Mouse (Mus musculus) ES-E14 (cell line): ENCODE results near the gene Rom1. TPM values are rescaled to one million over a fixed set of nuclear protein-coding genes. Genes with fewer than 3 reads are reported as not detected.

Experiments
- DNase-seq: peaks from one replicate; pipeline ENCODE4 v3.0.0-alpha.2; 2013; ENCODE audit warnings: low read depth, low spot score
- H3K27ac ChIP-seq: 2 replicates; pipeline ENCODE4 v1.5.1; 2012; ENCODE audit warnings: low read depth, mild to moderate bottlenecking, low read length, moderate library complexity, mixed read lengths; ENCODE audit not compliant: poor library complexity, insufficient read depth, severe bottlenecking
- H3K36me3 ChIP-seq: 2 replicates; pipeline ENCODE4 v1.6.1; 2012; ENCODE audit warnings: mild to moderate bottlenecking, low read length, moderate library complexity, mixed read lengths; ENCODE audit not compliant: control insufficient read depth, poor library complexity, insufficient read depth, severe bottlenecking
- H3K4me1 ChIP-seq, 2 experiments: fragments of 150-350 bp in 1 of 2; sonication (generic) in 1 of 2; 2 replicates each; pipeline ENCODE4 v1.6.1; 2012; ENCODE audit warnings: low read length in 2 of 2, mild to moderate bottlenecking in 1 of 2, mixed read lengths in 1 of 2; ENCODE audit not compliant: control insufficient read depth in 2 of 2, insufficient read depth in 2 of 2, poor library complexity in 1 of 2
- H3K4me3 ChIP-seq, 2 experiments: fragments of 150-350 bp in 1 of 2; sonication (generic) in 1 of 2; 2 replicates each; pipeline ENCODE4 v1.5.1; 2012; ENCODE audit warnings: low read length in 2 of 2, low read depth in 1 of 2, mild to moderate bottlenecking in 1 of 2, mixed read lengths in 1 of 2; ENCODE audit not compliant: insufficient read depth in 1 of 2, poor library complexity in 1 of 2, severe bottlenecking in 1 of 2
- H3K9ac ChIP-seq: 2 replicates; pipeline ENCODE4 v1.6.1; 2012; ENCODE audit warnings: low read depth, mild to moderate bottlenecking, low read length, mixed read lengths; ENCODE audit not compliant: poor library complexity, insufficient read depth, severe bottlenecking
- H3K9me3 ChIP-seq: fragments of 150-350 bp; sonication (generic); 2 replicates; pipeline ENCODE4 v1.6.1; 2012; ENCODE audit warnings: low read depth, mild to moderate bottlenecking, low read length; ENCODE audit not compliant: control insufficient read depth, insufficient read depth
- CHD2 ChIP-seq: IDR thresholded peaks from 2 replicates; pipeline ENCODE4 v1.6.1; 2014; ENCODE audit warnings: mild to moderate bottlenecking, low read depth, low read length, inconsistent platforms
- HCFC1 ChIP-seq: IDR thresholded peaks from 2 replicates; pipeline ENCODE4 v1.6.1; 2012; ENCODE audit warnings: low read length, inconsistent platforms, borderline replicate concordance; ENCODE audit not compliant: insufficient read depth
- MAFK ChIP-seq: IDR thresholded peaks from 2 replicates; pipeline ENCODE4 v1.6.1; 2014; ENCODE audit warnings: mild to moderate bottlenecking, low read depth, low read length, inconsistent platforms; ENCODE audit not compliant: insufficient read depth
- ZC3H11A ChIP-seq: IDR thresholded peaks from 2 replicates; pipeline ENCODE4 v1.6.1; 2012; ENCODE audit warnings: low read depth, mild to moderate bottlenecking, inconsistent platforms, low read length, borderline replicate concordance
- ZNF384 ChIP-seq: IDR thresholded peaks from 2 replicates; pipeline ENCODE4 v1.6.1; 2012; ENCODE audit warnings: low read depth, low read length, inconsistent platforms
- in situ Hi-C, 2 experiments: fragments of 600-800 bp; cut with MboI; formaldehyde crosslinking; loops; one replicate each; pipeline ENCODE4 v1.15.1; 2025; ENCODE audit warnings: low sequenced_read_pairs in 2 of 2, inconsistent platforms in 1 of 2; ENCODE audit not compliant: unreplicated experiment in 2 of 2
- total RNA-seq: library from RNA; depleted of rRNA; stranded (reverse); fragments of 300-350 nt; gene quantifications from 2 replicates; pipeline ENCODE4 v1.2.3, GENCODE M21; 2012

Gene Rom1
- total RNA-seq, 1 experiment: 4.0 TPM

DNA sequence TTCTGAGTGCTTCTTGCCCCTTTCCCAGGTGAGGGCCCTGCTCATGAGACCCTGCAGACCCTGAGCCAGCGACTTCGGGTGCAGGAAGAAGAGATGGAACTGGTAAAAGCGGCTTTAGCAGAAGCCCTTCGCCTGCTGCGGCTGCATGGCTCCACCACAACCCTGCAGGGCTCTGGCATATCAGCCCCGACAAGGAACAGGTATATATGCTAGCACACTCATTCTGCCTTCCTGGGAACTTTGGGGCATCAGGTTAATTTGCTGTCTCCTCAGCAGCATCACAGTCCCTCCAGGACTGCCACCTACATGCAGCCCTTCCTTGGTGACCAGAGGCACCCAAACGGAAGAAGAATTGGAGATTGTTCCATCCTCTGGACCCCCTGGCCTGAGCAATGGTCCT is 1.6 kb upstream of the Rom1 start:
- no peak for DNase-seq
- Histone ChIP-seq H3K36me3 (peaks cover 2% of the 10 kb centered on the region; the same call in 1 of the 2 replicates), H3K4me3 (no peak overlapping the region), H3K27ac (no peak overlapping the region), H3K9me3 (no peaks in the 10 kb centered on the region), H3K9ac (no peak overlapping the region), H3K4me1 (peaks cover 0 to 8% of the 10 kb centered on the region in 2 experiments; a peak in 1 of 4 replicates)
- TF ChIP-seq CHD2 (no peak), ZC3H11A (no peak), HCFC1 (no peak), MAFK (no peak), ZNF384 (no peak)
- in situ Hi-C loops: no loop called here

DNA sequence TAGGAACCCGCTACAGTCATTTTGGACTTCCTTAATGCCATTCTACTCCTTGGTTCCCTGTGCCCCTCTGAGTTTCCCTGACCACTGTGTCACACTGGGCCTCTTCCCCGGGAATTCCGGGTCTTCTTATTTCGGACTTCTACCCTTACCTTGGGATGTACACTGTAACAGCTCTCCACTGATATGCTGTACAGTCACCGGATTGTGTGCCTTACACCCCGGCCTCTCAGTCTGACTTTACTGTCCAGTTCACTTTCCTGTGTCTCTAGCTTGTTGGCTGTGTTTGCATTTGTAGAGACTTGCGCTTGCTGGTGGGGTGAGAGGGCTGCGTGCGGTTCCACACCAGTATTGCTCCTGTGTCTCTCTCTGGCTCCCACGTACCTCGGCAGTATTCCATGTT is 961 bp upstream of the Rom1 start:
- H3K9me3 ChIP-seq: no peaks in the 10 kb centered on the region
- peak overlapping the region; percentile 83 to 85 for H3K4me3 ChIP-seq
- H3K36me3 ChIP-seq: peaks cover 2% of the 10 kb centered on the region; the same call in 1 of the 2 replicates
- H3K27ac ChIP-seq: no peak overlapping the region
- TF ChIP-seq MAFK: no peak
- TF ChIP-seq ZC3H11A: no peak
- TF ChIP-seq ZNF384: no peak
- no peak for TF ChIP-seq CHD2
- TF ChIP-seq HCFC1: no peak
- H3K9ac ChIP-seq: peak overlapping the region; percentile 80; the same call in 1 of the 2 replicates
- no peak for DNase-seq
- in situ Hi-C loops: no loop called here
- H3K4me1 ChIP-seq: peaks cover 0 to 8% of the 10 kb centered on the region in 2 experiments; a peak in 1 of 4 replicates

DNA sequence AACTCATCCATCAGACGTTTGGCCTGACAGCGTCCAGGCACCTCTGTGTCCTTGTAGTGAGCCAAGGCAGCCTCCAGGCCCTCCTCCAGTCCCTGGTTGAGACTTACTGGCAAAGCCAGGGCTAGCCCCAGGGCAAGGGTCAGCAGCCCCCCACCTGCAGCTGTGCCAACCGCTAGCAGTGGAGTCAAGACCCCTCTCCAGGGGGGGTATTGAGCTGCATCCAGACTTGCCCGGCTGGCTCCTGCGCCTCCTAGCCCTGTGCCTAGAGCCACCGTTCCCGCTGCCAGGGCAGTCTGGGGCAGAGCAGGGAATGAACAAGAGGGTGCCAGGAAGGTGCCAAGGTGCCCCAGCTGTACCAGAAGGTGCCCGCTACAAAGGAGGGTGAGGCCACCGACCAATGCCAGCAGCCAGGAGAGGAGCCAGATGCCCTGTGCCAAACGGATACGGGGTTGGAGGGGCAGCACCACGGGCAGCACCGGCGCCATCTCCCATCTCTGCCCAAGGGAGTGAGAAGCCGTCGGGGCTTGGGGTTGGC is 400 bp downstream of the Rom1 start:
- Histone ChIP-seq H3K4me3 (peak overlapping the region; percentile 83 to 85), H3K9ac (peak overlapping the region; percentile 45; the same call in 1 of the 2 replicates), H3K27ac (no peak overlapping the region; the same call in 1 of the 2 replicates), H3K4me1 (peaks cover 0 to 8% of the 10 kb centered on the region in 2 experiments; a peak in 1 of 4 replicates), H3K36me3 (no peaks in the 10 kb centered on the region; the same call in 1 of the 2 replicates), H3K9me3 (no peaks in the 10 kb centered on the region)
- in situ Hi-C loops: no loop called here
- TF ChIP-seq ZNF384 (no peak), MAFK (no peak), ZC3H11A (no peak), HCFC1 (no peak), CHD2 (no peak)
- DNase-seq: no peak

GRCm38 (mm10) chr19:8927891-8928525 is 1.1 kb downstream of the Rom1 start:
- Histone ChIP-seq H3K9me3 (no peaks in the 10 kb centered on the region), H3K27ac (no peak overlapping the region), H3K4me1 (peaks cover 0 to 8% of the 10 kb centered on the region in 2 experiments; a peak in 1 of 4 replicates), H3K36me3 (no peaks in the 10 kb centered on the region; the same call in 1 of the 2 replicates), H3K4me3 (no peak overlapping the region), H3K9ac (no peak overlapping the region)
- TF ChIP-seq ZC3H11A: no peak
- TF ChIP-seq CHD2: no peak
- no peak for TF ChIP-seq ZNF384
- no peak for TF ChIP-seq MAFK
- in situ Hi-C loops: no loop called here
- DNase-seq: no peak
